Mouse (Mus musculus) embryonic fibroblast, embryonic 13.5 days (primary cell): ENCODE data around the gene Ddx24. TPM values are rescaled to one million over a fixed set of nuclear protein-coding genes. Genes with fewer than 3 reads are reported as not detected.
A peak's percentile ranks its signal among the peaks of the same experiment; 100 is the strongest.

Experiments used
- H3K27ac ChIP-seq: 2 replicates; pipeline ENCODE4 v1.5.1; 2012; ENCODE audit warnings: low read length, control low read depth, inconsistent platforms; ENCODE audit not compliant: insufficient read depth
- H3K4me1 ChIP-seq: 2 replicates; pipeline ENCODE4 v1.6.1; 2011; ENCODE audit warnings: low read length; ENCODE audit not compliant: control insufficient read depth, insufficient read depth
- H3K4me3 ChIP-seq: 2 replicates; pipeline ENCODE4 v1.5.1; 2011; ENCODE audit warnings: mild to moderate bottlenecking, control low read depth, low read length; ENCODE audit not compliant: insufficient read depth
- CTCF ChIP-seq: IDR thresholded peaks from 2 replicates; pipeline ENCODE4 v1.5.1; 2011; ENCODE audit warnings: mild to moderate bottlenecking, control low read depth, low read length, moderate library complexity, borderline replicate concordance; ENCODE audit not compliant: insufficient read depth
- POLR2A ChIP-seq: IDR thresholded peaks from 2 replicates; pipeline ENCODE4 v1.6.1; 2011; ENCODE audit warnings: low read depth, mild to moderate bottlenecking, control low read depth, low read length, moderate library complexity
- polyA plus RNA-seq: library from polyadenylated mRNA; stranded (reverse); fragments of >200 nt; gene quantifications from 2 replicates; pipeline ENCODE4 v1.2.4, GENCODE M21; 2011; ENCODE audit warnings: low read depth; ENCODE audit not compliant: missing spikeins, insufficient read length

Ddx24 gene
- polyA plus RNA-seq, 1 experiment: 63.6 TPM

DNA sequence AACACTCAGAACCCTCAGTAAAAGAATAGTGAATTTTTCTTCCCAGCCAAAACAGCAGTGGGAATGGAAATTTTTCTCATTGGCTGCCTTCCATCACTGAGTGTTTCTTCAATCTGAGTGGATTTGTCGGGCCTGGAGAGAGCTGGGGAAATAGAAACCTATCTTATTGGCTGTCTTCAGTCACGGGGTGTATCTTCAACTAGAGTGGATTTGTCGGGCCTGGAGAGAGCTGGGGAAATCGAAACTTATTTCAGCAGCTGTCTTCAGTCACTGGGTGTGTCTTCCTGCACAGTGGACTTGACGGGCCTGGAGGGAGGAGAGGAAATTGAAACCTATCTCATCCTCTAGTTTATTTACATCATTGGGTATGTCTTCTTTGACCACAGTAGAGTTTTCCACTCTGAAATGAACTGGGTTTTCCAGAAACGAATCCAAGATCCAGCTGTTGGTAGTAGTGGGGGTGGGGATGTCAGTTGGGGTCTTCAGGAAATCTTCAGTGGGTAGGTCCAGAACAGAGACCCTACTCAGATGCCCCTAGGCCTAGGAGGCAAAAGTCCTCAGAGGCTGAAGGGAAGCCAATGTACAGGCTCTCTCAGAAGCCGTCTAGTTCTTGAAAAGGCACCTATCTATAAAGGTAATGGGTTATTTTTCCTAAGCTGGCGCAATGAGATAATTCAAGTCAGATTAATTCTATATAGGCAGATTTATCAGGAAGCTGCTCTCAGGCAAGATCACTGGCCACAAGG lies 8.5 kb upstream of the Ddx24 start, which contains the start of gene Ifi27:
TSS of gene Ifi27 (plus strand) at position 226 of the 746 bp plus-strand sequence.
- H3K4me3 ChIP-seq: peak within 1 kb of the TSS; percentile 47

DNA sequence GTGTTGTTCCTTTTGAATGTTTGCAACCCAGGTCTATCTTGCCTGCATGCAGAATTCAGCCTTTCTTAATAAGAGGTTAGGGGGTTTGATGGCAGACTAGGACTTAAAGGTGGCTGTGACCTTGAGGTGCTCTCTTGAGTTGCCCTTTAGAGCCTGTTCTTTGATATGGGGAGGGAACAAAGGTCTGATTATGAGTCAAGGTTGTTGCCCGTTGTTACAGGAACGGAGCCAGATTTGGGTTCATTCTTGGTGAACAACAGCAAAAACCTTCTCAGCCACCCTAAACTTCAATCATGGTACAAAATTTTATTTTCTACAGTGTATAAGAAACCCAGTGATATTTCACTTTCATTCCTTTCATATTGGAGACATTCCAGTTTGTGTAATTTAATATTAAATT lies 7.8 kb upstream of the Ddx24 start:
- no peak for TF ChIP-seq POLR2A
- no peak for TF ChIP-seq CTCF
- peak overlapping the region; percentile 54 for H3K27ac ChIP-seq
- H3K4me1 ChIP-seq: no peaks in the 10 kb centered on the region; the same call in none of the 2 replicates
- H3K4me3 ChIP-seq: no peak overlapping the region

More for the DNA sequence above, 8.5 kb upstream of the Ddx24 start, which contains the start of gene Ifi27:
- TF ChIP-seq POLR2A: peak; percentile 86
- no peak for TF ChIP-seq CTCF
- Histone ChIP-seq H3K4me1 (no peaks in the 10 kb centered on the region; the same call in none of the 2 replicates), H3K27ac (peak within 1 kb of the TSS; percentile 69)

DNA sequence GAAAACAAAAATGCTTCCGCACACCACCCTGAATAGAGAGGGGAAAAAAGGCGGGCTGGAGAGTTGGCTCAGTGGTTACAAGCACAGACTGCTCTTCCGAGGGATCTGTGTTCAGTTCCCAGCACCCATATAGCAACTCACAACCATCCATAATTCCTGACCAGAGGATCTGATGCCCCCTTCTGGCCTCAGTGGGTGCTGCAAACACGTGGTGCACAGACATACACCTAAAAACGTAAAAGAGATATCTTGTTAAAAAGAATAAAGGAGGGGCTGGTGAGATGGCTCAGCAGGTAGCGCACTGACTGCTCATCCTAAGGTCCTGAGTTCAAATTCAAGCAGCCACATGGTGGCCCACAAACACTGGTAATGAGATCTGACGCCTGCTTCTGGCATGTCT lies 1.1 kb upstream of the Ddx24 start:
- Histone ChIP-seq H3K4me3 (no peak overlapping the region), H3K27ac (no peak overlapping the region), H3K4me1 (peaks cover 15% of the 10 kb centered on the region)
- TF ChIP-seq POLR2A (no peak), CTCF (no peak)

DNA sequence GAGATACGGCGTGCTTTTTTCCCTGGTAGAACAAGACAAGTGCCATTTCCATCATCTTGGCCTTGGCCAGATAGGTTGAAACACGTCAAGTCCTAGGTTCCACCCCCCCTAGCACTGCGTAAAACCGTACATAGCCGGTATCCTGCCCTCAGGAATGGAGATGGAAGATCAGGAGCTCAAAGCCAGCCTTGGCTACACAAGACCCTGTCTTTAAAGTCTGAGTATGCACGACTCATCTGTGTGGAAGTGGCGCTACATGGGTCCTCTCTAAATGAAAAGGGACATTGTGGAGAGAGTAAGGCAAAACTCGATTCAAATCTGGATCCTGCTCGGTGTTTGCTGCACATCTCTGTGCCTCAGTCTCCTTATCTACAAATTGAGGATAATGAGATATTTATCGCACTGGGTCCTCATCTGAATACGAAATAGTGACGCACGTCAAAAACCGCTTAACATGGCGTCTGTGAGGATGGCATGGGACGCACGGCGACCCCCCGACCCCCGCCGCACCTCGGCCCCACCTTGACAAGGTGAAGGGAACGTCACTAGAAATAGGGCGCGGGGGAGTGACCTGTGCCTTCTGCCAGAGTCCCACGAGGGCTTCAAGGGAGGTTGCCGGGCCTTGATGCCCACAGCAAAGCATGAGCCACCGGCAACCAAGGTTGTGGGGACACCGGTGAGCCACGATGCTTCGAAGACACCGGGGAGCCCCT lies 458 bp downstream of the Ddx24 start:
- Histone ChIP-seq H3K4me3 (peak overlapping the region; percentile 97), H3K4me1 (peaks cover 15% of the 10 kb centered on the region), H3K27ac (0 out of 2 replicates have a peak overlapping the region, but pooled peaks have one; percentile 33)
- TF ChIP-seq CTCF: no peak
- TF ChIP-seq POLR2A: no peak

DNA sequence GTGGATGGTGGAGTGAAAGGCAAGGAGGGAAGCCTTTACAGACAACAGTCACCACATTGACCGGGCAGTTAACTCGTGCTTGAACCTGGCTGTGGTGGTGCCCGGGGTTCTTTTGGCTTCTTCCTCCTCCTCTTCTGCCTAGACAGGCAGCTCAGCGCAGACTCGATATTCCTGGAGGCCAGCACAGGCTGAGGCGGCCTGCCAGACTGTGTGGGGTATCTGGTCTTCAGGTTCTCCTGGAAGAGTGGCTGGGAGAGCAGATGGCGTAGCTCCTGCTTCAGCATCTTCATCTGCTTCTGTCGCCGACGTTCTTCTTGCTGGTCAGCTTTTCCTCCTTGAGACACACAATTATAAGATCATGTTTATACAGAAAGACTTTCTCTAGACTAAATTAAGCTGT lies 17.5 kb downstream of the Ddx24 start:
- Histone ChIP-seq H3K4me1 (no peaks in the 10 kb centered on the region), H3K27ac (no peak overlapping the region), H3K4me3 (no peak overlapping the region)
- no peak for TF ChIP-seq CTCF
- TF ChIP-seq POLR2A: no peak

DNA sequence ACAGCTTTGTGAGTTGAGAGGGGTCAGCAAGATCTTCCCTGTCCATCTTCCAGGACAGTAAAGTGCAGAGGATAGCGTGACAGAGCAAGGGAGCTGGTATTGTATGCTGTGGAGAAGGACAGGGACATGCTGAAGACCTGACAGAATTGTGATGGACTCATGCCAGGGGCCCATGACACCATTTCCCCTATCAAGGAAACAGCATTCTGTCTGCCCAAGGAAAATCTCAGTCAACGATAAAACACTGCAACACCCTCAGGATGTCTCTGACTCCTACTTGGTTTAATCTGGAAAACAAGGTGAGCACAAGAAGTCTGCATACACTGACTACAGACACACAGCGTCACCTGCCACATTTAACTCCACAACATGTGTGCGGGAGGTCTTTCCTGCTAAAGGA lies 17.9 kb downstream of the Ddx24 start, which contains the start of gene 9330161L09Rik:
TSS of gene 9330161L09Rik (minus strand) at position 101 of the 400 bp plus-strand sequence.
- TF ChIP-seq CTCF (no peak), POLR2A (no peak)

DNA sequence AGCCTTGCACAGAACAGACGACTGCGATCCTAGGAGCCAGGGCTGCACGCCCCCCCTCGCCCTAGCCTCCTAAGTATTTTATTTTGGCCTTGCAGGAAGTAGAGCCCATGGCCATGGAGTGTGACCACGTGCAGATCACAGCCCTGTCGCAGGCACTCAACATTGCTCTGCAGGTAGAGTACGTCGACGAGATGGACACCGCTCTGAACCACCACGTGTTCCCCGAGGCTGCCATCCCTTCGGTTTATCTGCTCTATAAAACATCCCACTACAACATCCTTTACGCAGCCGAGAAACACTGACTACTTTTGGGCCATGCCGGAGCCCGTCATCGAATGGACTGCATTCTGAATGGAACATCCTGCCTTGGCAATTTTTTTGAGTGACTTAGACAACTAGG lies 21.5 kb downstream of the Ddx24 start:
- no peaks in the 10 kb centered on the region for H3K4me1 ChIP-seq
- H3K27ac ChIP-seq: no peak overlapping the region
- no peak for TF ChIP-seq CTCF
- TF ChIP-seq POLR2A: no peak
- H3K4me3 ChIP-seq: no peak overlapping the region

More for the DNA sequence above, 17.9 kb downstream of the Ddx24 start, which contains the start of gene 9330161L09Rik:
- Histone ChIP-seq H3K27ac (no peak within 1 kb of the TSS), H3K4me1 (no peaks in the 10 kb centered on the region), H3K4me3 (no peak within 1 kb of the TSS)

DNA sequence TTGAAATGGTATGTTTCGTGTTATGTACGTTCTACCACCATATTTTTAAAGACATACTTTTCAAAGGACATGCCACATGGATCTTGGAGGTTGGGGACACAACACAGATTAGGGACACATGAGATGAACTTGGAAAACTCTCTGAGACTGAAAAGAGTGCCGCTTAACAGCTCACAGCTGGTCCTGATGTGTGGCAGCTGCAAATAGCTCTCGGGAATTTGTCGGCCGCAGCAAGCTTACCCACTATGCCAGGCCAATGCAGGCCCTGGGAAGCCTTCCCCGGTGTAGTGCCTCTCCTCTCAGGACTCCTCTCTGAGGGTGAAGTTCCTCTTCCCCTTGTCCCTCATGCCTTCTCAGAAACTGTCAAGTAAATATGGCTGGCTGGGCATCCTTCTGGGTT lies 28.9 kb downstream of the Ddx24 start:
- Histone ChIP-seq H3K4me1 (no peaks in the 10 kb centered on the region), H3K27ac (no peak overlapping the region), H3K4me3 (no peak overlapping the region)
- TF ChIP-seq POLR2A: no peak
- TF ChIP-seq CTCF: no peak

DNA sequence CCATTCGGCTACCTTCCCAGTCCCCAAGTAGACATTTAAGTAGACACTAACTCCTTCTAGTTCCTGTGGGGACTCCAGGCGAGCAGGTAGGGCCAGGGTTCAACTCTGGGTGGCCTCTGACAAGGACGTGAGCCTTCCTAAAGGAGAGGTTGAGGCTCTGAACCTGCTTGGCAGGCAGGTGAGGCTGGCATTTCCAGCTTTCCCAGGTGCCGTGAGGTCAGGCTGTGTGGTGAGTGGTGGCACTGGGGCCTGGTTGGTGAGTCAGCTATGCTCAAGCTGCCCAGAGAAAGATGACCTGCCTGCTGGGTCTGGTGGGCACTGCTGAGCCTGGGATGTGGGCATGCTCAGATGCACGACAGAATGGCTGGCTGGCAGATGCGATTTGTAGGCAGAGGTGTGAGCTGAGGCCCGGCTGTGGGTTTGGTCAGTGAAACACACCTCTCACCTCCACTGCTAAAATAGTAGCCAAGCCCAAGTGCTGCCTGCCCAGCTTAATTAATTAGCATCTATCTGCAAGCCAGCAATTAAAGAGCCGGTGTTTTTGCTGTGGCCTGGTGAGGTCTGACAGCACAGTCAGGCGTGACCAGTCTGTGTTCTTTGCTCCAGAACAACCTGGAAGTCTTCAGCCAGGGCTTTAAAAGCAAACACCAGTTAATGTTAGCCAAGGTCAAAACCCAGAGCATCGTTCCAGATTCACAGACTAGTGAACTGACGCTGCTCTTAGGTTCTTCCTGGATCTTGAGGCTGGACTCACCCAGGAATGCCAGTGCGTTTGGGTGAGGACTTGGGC lies 29.9 kb downstream of the Ddx24 start:
- TF ChIP-seq CTCF (no peak), POLR2A (no peak)
- Histone ChIP-seq H3K4me3 (no peak overlapping the region), H3K27ac (no peak overlapping the region), H3K4me1 (no peaks in the 10 kb centered on the region)
